Mouse (Mus musculus) v-Abl transformed pro-B cells (cell line): ENCODE results near the gene Hormad2.

Source experiments
- in situ Hi-C, 2 experiments: fragments of 400-800 bp; cut with MboI; formaldehyde crosslinking; loops; one replicate each; pipeline ENCODE4 v1.15.1; 2025; ENCODE audit not compliant: unreplicated experiment in 2 of 2

The Hormad2 gene

DNA sequence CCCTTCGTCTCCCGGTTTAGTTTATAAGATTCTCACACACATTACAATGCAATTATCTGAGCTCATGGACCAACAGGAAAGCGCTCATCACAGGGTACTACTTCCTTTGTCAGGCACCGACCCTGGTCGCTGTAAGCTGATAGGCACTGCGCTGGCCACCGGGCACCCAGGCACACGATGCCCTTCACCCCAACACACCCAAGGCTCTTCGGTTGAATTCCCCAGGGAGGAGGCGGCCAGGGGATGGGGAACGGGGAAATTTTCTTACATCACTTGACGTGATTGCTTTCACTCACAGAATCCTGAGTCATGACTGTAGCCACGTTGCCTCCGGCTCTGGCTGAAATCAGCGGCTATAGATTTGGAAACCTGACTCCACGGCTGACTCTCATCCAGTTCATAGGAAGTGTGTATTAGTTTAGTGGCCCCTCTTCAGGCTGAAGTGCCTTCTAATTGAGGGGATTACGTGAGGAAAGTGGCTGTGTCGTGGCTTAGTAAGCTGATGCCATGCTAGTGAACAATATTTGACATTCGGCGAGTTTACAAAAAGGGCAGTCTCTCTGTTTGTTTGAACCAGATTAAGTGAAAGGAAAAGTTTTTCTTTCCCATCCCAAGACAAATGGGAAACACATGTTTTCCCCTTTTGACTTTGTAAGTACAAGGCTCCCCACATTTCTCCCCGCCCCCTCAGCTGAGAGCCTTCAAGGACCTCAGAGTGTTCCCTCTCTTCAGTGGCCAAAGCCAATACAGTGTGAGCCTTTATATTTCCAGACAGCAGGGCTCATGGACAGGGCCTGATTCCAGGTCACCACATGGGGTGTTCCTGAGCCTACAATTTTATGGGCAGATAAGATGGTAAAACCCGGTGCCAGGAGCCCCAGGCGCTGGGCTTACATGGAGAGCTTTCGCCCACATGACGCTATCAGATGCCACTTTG, 132.1 kb downstream of the Hormad2 start:
- in situ Hi-C loops, result no loop called here

DNA sequence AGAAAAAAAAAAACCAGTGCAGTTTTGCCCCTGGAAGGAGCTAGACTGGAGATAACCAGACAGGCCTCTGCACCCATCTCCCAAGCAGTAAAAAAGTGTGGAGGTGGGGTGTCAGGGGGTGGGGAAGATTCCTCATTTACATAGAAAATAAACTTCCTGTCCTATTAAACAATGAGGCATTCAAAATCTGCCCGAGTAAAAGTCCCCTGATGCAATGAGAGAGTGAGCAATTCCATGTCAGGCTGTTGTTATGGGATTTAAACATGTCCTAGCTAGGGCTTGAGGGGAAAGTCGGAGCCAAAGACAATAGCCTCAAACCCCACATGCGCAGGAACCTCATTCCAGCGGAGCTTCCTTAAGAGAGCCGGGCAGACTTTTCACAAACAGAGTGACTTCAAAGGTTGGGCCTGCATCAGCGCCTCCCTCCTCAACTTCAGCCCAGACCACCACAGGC, 132.8 kb downstream of the Hormad2 start:
- in situ Hi-C loops, result no loop called here

DNA sequence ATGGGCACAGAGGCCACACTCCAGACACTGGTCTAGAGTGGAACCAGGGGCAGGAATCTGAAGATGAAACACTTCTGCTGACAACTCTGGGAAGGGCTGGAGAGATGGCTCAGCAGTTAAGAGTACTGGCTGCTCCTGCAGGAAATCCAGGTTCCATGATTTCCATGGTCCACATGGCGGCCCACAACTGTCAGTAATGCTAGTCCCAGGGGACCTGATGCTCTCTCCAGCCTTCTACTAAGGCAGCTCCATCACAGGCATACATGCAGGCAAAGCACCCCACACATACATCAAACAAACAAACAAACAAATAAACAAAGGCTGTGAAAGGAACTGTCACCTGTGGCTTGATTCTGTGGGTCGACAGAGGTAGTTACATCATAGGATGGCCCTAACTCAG, 134.8 kb downstream of the Hormad2 start:
- in situ Hi-C loops, result no loop called here

DNA sequence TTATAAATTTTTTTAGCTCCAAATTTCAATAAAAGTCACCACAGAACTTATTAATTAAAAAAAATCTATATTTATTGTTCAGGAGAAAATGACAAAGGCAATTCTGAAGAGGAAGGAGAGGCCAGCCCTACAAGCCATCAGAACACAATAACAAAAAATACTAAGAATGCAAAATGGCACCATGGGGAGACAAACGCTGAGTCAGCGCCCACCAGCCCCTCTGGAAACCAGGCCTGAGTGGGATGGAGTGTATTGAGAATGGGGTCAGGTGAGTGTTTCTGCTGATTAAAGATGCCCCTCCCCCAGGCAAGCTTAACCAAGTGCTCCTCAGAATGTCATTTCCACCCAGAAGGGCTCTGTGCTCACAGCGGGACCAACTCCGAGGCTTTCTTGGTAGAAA, 135.8 kb downstream of the Hormad2 start:
- in situ Hi-C loops, result no loop called here

DNA sequence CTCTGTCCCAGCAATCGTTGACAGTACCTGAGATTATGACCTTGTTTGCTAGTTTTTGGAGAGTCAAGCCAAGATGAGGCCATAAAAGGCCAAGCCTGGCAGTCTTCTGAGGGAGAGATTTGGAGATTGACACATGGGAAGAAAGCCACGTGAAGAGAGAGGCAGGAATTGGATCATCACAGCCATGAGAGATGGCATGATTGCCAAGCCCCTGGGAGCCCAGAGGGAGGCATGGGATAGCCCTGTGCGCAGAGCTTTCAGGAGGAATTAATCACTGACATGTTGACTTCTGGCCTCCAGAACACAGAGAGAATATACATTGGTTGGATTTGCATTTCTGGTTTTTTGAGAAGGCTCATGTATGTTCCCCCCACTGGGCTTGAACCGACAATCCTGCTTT, 136.7 kb downstream of the Hormad2 start:
- in situ Hi-C loops, result no loop called here

DNA sequence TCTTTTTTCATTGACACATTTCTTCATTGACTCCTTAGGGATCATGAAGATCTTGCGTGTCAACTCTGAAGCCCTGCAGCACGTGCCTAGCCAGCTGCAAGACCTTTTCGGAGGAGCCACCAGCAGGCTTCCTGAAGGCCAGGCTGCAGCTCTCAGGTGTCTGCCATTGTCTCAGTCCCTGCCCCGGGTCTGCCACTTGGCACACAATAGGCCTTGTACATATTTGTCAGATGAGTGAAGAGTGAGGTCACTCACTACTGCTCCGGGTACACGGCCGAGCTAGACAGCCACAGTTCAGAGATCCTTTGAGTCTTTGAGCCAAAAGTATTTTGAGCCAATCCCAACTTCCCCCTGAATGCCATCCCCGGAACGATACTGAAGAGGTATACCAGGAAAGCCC, 137.9 kb downstream of the Hormad2 start:
- in situ Hi-C loops, result no loop called here

DNA sequence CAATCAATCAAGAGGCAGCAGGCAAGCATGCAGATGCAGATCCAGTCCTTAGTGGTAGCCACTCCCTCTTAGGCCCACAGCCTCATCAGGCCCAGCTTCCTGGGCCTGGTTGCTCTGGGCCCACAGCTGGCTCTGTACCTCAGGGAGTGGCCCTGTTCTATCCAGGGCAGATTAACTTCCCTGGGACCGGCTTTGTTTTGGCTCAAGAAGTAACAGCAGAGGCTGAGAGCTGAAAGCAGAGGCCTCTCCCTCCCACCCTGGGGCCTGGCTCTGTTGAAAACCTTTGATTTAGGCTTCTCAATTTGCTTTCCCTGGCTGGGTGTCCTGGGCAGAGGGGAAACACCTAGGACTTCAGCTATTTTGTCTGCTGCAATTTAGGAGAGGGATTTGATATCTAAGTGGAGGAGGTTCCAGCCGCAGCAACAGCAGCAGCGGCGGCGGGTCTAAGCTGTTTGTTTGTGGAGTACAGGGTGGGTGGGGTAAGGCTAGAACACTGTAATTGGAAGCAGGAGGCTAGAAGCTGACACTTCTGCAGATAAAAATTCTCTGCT, 138.5 kb downstream of the Hormad2 start:
- in situ Hi-C loops, result no loop called here

DNA sequence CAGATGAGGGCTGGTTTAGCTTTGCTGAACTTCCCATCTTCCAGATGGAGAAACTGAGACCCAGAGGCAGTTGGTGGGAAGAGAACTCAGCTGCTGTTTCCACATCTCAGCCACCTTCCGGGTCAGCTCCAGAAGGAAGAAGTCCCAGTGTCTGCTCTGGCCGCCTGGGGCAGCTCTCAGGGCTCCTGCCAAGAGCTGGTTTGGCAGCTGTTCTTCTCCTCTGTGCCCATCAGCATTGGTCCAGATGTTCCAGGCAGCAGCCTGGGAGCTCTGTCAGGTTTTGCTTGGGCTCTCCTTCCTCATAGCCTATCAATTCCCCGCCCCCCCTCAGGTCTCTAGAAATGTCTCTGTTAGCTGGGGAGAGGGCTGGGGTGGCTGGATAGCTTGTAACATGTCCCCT, 140.2 kb downstream of the Hormad2 start:
- in situ Hi-C loops, result no loop called here

DNA sequence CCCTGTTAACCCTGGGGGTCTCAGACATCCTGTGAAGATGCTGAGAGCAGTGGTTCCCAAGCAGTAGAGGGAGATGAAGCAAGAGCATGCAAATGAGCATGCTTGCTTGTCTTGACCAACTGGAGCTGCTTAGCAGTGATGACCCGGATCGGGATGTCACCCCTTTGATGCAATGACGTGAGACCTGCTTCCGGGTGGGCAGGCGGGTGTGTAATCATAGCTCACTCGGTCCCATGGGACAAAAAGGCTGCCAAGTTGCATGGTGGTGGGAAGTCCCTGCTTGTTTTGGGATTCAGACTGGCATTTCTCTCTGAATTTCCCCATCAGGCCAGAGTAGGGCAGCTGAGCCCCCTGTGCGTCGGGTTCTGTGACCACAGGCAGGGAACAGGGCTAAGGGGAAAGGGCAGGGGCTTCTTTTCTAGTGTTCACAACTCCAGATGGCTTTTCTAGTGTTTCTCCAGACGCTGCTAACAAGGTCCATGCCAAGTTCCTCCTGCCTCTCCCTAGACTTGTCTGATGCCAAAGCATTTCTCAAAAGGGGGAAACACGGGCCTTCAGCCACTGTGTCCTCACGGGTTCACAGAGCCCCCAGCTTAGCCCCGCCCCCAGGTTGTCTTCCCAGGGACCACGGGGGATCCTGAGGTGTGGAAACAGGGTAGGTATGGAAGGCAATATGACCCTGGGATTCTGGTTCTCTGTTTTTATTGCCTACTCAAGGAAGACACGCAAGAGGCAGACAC, 141.0 kb downstream of the Hormad2 start:
- in situ Hi-C loops, result no loop called here

DNA sequence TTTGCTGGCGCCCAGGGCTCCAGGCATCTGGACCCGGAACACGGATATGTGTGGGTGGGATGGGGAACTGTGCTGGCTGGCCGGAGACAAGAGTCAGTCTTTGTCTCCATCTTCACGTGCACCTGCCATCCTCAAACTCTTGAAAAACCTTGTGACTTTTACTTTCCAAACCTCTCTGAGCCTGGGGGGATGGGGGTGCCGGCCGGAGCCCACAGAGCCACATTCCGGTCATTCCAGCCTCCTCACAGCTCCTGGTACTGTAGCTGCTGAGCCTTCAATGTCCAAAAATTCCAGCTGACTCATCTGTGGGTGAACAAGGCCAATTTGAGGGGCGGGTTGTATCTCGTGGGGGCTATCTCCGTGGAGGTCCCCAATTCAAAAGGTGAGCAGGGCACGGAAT, 141.7 kb downstream of the Hormad2 start:
- in situ Hi-C loops, result no loop called here

DNA sequence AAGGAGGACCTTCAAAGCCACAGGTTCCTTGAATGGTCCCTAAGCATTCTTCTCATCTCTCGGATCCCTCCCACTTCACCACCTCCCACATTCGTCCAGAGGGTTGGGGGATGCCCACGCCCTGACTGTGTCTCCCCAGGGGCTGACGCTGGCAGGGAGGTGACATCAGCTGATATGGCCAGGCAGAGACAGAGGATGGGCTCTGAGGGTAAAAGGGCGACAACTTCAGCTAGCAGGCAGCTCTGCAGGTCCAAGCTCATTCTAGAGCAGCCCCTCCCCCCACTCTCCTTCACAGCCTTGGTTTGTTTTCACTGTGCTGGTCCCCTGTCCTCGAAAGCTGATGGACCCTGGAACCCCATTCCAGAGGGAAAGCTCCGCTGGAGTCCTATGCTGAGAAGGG, 142.3 kb downstream of the Hormad2 start:
- in situ Hi-C loops, result no loop called here

DNA sequence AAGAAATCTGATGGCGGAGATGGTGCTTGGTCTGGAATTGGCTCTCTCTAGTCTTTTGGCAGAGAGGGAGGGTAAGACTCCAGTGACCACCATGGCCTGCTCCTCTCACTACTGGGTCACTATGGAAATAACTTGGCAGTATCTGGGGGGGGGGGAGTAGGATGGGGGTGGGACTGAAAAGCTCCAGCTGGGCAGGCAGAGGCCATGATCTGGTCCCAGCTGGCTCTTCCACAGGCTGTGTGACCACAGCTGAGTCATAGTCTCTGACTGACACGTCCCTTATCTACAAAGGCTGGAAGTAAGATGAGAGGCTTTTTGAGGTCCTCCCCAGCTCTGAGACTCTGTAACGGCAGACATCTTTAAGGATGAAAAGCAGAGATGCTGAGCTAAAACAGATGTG, 143.2 kb downstream of the Hormad2 start:
- in situ Hi-C loops, result no loop called here

DNA sequence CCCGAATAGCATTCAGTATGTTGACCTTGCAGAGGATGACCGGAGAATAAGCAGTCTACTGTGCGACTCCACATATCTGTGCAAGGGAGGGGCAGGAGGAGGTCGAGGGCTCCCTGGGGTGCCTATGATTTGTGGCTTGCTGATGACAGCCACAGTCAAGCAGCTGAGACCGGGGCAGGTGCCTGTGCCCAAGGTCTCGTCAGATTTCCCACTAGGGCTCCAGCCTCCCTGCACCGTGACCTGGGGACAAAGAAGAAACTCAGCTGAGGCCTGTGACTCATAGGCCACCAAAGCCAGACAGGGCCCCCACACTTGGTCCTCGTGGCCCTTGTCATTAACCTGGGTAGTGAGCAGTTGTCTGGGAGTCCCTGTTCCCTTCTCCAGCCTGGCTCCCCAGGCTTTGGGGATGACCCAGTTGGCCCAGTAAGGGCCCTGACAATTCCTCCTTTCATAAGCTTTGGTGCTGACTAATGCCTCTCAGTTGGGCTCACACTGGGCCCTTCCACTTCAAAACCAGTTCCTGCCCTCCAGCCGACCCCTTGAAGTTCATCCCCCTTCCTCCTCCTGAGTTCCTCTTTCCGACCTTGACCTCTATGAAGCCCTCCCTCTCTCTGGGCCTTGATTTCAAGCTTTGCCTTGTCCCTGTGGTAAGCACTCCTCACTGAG, 144.2 kb downstream of the Hormad2 start:
- in situ Hi-C loops, result no loop called here
